Mouse (Mus musculus): ENCODE measurements around the gene Dpf1.
A peak's percentile ranks its signal among the peaks of the same experiment; 100 is the strongest.

The Dpf1 gene

DNA sequence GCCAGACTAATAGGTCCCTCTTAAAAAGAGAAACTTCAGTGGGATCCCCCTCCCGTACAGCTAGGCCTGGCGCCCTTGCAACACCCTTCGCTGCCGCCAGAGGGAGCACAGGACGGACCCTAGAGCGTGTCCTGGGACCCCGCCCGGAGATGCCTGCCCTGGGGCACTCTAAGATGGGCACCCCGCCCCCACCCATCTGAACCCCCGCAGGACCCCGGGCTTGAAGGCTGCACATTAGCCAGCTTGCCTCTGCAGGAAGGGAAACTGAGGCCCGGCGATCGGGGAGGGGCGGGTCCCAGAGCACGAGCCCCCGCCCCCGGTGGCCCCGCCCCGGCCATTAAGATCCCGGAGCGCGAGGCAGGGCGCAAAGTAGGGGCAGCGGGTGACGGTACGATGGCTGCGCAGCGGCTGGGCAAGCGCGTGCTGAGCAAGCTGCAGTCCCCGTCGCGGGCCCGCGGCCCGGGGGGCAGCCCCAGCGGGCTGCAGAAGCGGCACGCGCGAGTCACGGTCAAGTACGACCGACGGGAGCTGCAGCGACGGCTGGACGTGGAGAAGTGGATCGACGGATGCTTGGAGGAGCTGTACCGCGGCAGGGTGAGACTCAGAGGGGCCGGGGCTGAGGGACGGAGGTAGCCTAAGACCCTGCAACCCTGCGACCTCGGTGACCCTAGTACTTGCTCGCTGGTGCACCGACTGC lies 14.7 kb upstream of the Dpf1 start, which contains the start of gene Ppp1r14a:
Gene Ppp1r14a (plus strand): TSS at position 367 of the 697 bp plus-strand sequence.
- no peak for DNase-seq (ENCODE audit: low read depth, low spot score)

DNA sequence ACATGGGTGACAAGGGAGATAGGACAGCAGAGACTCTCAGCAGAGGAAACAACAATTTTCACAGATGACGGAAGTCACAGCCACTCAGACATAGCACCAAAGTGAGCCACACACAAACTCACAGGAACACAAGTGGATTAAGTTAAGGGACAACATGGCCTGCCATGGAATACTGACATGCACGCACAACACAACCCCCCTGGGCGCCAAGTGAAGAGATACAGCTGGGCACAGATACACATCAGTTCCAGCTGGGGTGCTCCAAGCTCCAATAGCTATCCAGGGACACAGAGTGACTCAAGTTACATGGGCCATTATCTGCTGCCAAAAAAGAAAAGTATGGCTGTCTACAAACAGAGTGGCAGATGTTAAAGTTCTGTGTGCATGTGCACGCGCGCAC lies 13.9 kb upstream of the Dpf1 start:
- no peak for DNase-seq (ENCODE audit: low read depth, low spot score)

DNA sequence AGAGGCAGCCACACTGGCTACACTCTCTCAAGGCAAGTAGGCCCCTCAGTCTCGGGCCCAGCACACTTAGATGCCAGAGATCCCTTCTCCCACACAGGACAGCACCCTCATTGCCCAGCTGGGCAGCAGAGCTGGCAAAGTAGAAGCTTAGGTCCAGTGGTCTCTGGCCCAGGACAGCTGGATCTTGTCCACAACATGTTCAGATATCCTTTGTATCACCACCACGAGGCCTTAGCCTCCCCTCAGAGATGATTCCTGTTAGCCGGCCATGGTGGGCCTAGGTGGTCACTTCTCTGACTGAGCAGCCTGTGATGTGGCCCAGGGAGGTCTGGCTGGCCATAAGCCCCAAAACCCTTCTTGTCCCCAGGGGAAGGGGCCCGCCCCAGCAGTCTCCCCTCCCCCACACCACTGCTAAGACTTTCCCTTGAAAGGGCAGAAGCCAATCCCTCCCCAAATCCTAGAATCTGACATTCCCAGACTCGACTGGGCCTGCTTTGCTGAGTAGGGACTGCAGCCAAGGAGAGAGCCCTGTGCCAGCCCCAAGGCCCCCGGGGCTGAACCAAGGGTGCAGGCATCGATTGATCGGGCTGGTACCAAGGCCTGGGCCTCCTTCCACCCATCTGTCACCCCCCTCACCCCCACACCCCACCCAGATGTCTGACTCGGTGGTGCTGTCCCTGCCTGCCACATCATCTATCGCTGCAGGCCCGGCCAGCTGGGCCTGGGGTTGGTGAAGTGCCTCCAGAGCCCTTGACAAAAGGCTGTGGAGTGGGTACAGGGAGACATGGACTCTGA lies 12.9 kb upstream of the Dpf1 start:
- DNase-seq (ENCODE audit: low read depth, low spot score), result no peak

DNA sequence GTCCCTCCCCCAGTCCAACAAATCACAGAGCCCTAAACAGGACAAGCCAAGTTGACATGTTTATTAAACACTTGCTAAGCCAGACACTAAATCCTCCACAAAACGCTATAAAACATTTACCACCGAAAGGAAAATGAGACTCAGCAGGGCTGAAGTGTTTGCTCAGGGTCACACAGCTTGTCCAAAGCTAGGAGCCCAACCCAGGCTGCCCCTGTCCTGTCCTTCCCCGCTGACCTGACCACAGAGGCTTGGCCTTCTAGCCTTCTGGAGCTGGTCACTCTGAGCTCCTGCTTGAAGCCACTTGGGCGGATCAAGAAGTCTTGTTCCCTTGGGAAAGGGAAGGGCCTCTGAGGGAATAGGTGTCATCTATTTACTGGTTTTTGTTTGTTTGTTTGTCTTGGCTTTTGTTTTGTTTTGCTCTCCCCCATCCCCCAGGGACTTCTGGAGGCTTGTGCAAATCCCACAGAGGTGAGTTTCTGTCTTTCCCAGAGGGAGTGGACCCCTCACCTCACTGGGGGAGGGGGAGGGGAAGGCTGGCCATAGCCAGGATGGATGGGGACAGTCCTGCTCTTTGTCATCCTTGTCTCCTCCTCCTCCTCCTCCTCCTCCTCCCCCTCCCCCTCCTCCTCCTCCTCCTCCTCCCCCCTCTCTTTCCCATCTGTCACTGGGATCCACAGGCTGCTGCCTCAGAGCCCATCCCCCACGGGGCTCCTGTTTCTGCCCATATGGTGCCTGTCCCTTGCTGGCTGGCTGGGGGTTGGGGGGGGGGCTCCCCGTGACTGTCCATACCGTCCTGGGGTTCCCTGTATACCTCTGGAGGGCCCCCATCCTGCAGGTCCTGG lies 11.9 kb upstream of the Dpf1 start:
- DNase-seq (ENCODE audit: low read depth, low spot score), result no peak

DNA sequence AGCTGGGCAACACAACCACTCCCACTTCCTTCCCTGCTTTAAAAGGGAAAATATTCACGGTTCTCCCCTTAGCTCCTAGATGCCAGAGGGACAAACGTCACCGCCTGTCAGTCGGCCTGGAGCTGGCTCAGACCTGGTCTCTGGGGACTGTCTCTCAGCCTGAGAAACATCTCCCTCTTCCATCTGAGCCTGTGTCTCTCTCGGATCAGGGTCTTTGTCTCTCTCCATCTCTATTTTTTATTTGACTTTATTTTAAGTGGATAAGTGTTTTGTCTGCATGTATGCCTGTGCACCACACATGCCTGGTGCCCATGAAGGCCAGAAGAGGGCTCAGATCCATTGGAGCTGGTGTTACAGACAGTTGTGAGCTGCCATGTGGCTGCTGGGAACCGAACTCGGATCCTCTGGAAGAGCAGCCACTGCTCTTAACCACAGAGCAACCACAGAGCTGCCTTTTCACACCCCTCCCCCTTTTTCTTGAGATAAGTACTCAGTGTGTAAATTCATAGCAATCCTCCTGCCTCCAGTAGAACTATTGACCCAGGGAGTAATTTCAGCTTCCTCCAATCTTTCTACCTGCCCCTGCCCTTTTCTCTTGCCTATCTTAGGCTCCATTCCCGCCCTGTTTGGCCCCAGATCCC lies 11.2 kb upstream of the Dpf1 start:
- no peak for DNase-seq (ENCODE audit: low read depth, low spot score)

DNA sequence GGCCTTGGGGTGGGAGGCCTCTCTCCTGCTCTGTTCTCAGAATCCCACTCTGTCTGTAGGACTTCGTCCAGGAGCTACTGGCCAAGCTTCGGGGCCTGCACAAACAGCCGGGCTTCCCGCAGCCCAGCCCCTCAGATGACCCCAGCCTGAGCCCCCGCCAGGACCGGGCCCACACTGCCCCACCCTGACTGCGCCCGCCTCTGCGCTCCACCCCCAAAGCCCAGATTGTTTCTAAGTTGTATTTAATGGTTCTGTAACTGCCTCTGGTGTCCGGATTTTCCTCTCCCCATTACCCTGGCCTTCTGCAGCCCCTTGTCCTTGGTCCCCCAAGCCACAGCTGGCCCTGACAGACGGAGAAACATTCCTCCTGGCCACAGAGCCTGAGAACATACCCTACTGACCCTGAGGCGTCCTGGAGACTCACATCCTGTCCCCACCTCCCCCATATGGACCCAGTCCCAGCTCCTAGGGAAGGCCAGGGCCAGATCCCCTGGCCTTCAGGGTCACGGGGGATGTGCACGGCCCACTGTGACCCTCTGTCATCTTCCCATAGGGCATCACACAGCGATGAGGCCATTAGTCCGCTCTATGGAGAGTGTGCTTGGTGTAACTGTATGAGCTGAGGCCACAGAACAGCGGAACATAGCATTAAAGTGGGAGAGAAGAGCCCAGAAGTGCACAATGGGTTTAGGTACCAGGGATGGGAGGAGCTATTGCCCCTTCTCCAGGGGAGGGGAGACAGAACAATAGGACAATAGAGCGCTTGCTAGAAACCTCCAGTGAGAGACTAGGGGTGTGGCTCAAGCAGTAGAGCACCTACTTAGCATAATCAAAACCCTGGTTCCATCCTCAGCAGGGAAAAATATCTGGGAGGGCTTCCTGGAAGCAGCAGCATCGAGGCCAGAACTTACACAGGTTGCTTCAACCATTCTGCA lies 10.4 kb upstream of the Dpf1 start:
- no peak for DNase-seq (ENCODE audit: low read depth, low spot score)

DNA sequence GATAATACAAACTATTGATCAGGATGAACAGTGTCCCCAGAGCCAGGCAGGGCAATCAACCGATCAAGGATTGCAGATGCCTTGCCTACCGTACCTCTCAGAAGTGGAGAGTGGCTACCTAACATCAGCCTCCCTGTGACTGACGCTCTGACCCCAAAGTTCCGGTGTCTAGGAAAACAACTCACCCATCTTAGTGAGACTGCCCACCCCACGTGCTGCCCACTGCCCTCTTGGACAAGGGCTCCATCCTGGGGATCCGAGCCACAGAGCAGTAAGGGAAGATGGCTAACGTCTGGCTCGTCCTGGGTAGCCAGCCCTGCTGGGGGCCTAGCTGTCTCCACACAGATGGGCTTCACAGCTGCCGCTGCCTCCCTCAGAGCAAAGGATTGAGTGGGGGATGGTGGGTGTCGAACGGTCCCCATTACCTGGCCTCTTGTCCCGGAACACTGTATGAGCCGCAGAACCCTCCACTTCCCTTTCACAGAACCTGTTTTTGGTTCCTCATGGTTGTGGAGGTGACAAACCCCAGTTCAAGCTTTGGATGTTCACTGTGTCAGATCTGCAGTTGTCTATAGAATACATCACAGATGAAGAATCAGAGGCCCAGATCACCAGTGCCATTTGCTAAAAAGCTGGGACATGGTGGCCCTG lies 9.5 kb upstream of the Dpf1 start:
- no peak for DNase-seq (ENCODE audit: low read depth, low spot score)

DNA sequence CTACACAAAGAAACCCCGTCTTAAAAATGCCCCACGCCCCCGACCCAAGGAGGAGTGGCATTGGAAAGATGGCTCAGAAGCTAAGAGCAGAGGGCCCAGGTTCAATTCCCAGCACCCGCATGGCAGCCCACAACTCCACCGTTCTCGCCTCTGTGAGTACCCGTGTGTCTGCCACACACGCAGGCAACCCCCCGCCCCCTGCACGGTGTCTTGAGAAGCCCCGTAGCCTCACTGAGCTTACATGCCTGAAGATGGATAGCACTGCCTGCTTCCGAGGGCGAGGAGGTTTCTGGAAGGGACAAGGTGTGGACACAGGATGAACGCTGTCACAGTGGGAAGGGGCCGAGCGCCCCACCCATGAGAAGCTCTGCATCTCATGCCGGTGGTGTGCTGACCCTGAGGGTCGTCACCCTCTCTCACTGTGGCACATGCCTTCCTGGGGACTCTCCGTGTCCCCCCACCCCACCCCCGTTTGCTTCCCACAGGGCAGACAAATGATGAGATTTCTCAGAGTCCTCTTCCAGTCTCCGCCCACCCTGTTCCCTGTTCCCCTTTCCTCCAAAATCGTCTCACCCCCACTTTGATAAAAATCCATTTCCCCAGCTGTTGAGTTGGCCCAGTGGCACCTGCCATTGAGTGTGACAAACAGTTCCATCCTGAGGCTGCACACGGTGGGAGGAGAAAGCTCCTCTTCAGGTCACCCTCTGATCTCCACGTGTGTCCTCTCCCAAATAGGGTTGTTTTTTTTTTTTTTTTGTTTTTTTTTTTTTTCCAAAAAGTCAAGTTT lies 7.7 kb upstream of the Dpf1 start:
- DNase-seq (ENCODE audit: low read depth, low spot score), result no peak

DNA sequence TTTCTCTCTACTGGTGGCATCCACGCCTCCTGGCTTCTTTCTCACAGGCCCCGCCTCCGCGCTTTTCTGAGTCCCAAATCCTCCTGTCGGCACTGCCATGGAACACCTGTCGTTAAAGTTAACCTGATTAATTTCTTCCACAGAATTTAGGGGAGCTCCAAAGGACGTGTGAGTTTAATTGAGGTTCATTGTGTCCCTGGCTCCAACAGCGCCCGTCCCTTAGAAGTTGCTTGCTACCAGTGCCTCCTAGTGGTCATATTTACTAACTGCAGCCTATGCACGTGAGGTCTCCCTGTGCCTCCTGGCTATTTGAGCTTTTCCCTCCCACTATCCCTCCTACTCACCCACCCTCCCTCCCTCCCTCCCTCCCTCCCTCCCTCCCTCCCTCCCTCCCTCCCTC lies 6.8 kb upstream of the Dpf1 start:
- peak; percentile 67 for DNase-seq (ENCODE audit: low read depth, low spot score)

DNA sequence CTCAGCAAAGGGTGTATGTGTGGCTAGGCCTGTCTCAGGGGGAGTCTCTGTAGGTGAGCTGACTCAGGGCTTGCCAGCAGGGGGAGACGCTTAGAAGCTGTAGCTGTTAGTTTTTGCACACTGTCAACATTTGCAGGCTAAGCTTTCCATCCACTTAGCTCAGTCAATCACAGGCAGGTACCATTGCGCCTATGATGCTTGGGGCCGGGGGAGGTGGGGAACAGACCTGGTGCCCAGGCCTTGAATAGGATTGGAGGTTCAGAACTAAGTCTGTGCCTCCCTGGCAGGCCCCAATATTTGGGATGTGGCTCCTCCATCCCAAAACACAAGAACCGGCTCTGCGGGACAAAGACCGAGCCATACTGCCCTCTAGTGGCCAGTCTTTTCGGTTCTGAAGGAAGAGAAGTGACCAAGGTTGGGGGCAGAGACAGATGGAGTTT lies 2.6 kb upstream of the Dpf1 start:
- no peak for DNase-seq (ENCODE audit: low read depth, low spot score)

DNA sequence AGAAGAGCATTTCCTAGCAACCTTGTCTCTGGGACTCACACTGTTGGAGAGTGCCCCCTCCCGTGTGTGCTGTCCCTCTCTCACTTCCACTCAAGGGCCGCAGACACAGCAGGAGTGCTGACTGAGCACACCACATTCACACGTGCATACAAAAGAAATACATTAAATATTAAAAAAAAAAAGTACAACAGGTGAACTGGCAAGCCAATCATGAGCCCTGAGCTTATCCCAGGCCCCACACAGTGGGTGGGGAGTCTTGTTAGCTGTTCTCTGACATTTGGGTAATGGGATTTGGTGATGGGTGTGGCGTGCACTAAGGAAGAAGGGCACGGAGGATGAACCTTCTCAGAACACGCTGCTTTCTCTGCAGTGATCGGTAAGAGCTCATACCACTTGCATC lies 1.1 kb upstream of the Dpf1 start:
- no peak for DNase-seq (ENCODE audit: low read depth, low spot score)

DNA sequence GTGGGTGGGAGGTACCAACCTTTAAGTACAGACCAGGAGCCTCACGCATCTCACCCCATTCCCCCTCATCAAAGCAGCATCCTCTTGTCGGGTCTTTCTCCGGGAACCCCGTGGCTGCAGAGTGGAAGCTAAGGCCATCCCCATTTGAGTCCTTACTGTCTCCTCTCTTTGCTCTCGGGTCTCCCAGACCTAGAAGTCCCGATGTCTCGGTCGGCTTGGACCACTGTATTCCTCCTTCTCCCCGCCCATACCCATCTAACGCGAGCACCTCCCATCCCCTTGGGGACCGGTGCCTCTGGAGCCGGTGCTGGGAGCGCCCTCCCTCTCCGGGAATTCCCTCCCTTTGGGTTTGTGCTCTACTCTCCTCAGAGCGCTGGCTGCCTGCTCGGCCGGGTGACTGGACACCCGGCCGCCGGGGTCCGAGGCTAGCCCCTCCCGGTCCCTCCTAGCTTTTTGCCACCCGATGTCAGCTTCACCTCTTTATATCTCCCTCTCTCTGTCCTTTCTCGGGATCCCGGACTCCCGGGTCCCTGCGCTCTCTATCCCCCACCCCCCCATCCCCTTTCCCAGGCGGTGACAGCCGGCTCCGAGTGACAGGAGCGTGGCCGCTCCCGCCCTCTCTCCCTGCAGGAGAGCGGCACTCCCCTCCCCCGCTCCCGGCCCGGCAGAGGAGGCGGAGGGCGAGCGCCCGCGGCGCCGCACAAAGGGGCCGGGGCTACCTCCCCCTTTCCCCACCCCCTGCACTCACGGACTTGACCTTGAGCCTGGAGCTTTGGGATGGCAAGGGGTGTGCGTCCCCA lies 912 bp downstream of the Dpf1 start:
- DNase-seq (ENCODE audit: low read depth, low spot score), result no peak

DNA sequence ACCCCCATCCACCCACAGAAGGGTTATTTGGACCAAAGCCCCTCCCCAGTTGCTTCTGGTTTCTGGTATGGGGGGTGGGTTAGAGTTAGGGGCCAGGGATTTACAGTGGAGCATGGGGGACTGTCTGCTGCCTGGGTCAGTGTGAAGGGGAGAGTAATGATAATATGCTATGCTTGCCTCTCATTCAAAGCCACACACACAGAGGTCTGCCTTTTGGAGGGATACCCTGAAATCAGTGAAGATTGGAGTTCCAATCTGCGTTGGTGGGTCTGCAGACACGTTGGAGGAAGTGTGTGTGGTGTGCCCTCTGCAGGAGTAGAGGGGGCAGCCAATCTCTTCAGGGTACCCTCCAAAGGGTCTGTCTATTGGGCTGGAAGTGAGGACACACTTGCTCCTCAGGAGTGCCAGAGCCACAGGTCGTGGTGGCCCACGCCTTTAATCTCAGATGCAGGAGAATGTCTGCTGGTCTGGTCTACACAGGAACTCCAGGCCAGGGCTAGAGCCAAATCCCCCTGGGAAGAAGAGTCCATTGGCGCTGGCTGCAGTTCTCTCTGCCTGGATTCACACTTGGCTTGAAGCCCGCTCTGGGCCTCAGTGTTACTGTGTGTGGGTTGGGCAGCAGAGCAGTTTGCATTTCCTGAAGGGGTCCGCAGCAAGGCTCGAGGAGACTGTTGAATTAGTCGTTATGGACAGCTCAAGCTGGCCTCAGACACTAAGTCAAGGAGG lies 1.7 kb downstream of the Dpf1 start:
- DNase-seq (ENCODE audit: low read depth, low spot score), result no peak

DNA sequence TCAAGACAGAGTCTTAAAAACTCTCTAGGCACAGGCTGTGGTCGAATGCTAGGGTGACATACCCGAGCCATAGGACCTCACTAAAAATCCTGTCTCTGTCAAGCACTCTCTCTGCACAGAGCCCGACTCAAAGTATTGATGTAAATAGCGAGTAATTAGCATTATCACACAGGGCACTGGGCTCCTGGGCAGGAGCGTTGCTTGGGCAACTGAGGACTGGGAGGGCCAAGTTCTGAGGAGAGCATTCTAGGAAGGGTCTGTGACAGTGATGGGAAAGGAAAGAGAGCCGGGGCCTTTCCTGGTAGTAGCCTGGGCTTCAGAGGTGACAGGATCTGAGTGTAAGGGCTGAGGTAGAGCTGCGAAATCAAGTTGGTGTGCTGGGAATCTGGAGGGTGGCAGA lies 2.4 kb downstream of the Dpf1 start:
- no peak for DNase-seq (ENCODE audit: low read depth, low spot score)

DNA sequence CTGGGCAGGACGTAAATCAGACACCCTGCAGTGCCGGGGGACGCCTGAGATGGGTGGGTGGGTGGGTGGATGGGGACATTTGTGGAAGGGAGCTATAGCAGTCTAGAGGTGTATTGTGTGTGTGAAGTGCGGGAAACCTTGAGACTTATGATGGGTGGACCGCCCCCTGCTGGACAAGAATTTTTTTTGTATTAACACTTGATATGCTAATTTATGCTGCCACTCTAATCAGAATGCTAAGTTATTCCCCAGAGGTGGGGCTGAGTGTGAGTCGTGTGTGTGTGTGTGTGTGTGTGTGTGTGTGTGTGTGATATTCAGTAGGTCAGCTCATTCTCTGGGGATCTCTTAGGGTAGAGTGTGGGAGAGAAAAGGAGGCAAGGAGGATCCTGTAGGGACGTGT lies 2.9 kb downstream of the Dpf1 start:
- no peak for DNase-seq (ENCODE audit: low read depth, low spot score)

DNA sequence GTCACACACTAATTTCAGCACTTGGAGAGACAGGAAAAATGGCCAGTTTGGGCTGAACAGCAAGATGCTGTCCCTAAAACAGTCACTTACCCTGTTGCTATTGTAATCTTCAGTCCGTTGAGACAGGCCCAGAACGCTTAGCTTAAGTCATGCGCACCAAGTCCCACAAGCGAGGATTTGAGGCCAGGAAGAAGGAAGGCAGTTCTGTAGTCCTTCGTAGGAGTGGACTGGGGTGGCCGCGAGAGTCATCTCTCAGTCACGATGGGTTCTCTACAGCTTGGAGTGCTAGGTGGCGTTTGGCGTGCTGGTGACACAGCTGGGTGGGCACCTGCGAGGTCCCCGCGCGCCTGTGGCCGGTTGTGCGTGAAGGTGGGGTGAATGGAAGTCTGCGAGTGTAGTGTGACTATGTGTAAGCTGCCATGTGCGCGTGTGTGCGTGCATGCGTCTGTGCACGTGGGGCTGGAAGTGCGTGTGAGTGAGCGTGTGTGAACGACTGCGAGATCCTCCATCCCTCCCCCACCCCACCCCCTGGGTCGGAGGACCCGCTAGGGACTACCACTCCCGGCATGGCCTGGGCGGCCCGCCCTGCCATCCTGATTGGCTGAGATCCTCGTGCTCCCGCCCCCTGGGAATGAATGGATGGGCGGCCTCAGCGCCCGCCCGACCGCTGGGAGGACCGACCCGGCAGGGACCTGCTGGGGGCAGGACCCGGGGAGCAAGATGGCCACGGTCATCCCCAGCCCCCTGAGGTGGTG lies 3.8 kb downstream of the Dpf1 start:
- peak; percentile 72 for DNase-seq (ENCODE audit: low read depth, low spot score)

DNA sequence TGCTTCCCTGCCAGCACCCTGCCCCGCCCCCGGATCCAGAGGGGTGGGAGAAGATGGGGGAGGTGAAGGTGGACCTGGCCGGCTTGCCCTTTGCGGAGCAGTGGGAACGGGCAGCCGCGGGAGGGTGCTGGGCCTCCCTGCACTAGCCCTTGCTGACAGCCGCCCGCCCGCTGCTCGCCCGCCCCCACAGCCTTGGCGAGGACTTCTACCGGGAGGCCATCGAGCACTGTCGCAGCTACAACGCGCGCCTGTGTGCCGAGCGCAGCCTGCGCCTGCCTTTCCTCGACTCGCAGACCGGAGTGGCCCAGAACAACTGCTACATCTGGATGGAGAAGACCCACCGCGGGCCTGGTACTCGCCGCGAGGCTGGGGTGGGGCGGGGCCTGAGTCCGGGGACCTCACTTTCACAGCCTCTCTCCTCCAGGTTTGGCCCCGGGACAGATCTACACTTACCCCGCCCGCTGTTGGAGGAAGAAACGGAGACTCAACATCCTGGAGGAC lies 5.5 kb downstream of the Dpf1 start:
- DNase-seq (ENCODE audit: low read depth, low spot score), result no peak

Data from skeletal muscle tissue, adult 2 months (tissue).